Mouse (Mus musculus) thymus, adult 2 months (tissue): ENCODE data around the gene Stra6. TPM values are rescaled to one million over a fixed set of nuclear protein-coding genes. Genes with fewer than 3 reads are reported as not detected.

Experiments used
- DNase-seq: peaks from one replicate; pipeline ENCODE4 v3.0.0; 2021
- H3K27ac ChIP-seq: fragments of 200-500 bp; 2 replicates; pipeline ENCODE4 v1.5.1; 2012; ENCODE audit warnings: low read length, control low read depth; ENCODE audit not compliant: control insufficient read depth, insufficient read depth
- H3K27me3 ChIP-seq: fragments of 200-500 bp; 2 replicates; pipeline ENCODE4 v1.6.1; 2012; ENCODE audit warnings: mild to moderate bottlenecking, low read length, moderate library complexity, mixed read lengths; ENCODE audit not compliant: control insufficient read depth, insufficient read depth
- H3K36me3 ChIP-seq: fragments of 200-500 bp; 2 replicates; pipeline ENCODE4 v1.6.1; 2012; ENCODE audit warnings: mild to moderate bottlenecking, low read length, moderate library complexity; ENCODE audit not compliant: control insufficient read depth, insufficient read depth
- H3K4me1 ChIP-seq: fragments of 200-500 bp; replicated peaks from 2 replicates; pipeline ENCODE4 v1.6.1; 2012; ENCODE audit warnings: low read length; ENCODE audit not compliant: control insufficient read depth, insufficient read depth
- H3K4me3 ChIP-seq: fragments of 200-500 bp; 2 replicates; pipeline ENCODE4 v1.5.1; 2012; ENCODE audit warnings: mild to moderate bottlenecking, low read length, control low read depth, moderate library complexity; ENCODE audit not compliant: control insufficient read depth, insufficient read depth
- CTCF ChIP-seq: fragments of 200-500 bp; IDR thresholded peaks from 2 replicates; pipeline ENCODE4 v1.5.1; 2012; ENCODE audit warnings: mild to moderate bottlenecking, control low read depth, low read length, moderate library complexity, borderline replicate concordance; ENCODE audit not compliant: control insufficient read depth, poor library complexity, insufficient read depth; ENCODE audit errors: extremely low read depth
- POLR2A ChIP-seq: fragments of 200-500 bp; IDR thresholded peaks from 2 replicates; pipeline ENCODE4 v1.6.1; 2012; ENCODE audit warnings: mild to moderate bottlenecking, low read length, control low read depth, moderate library complexity; ENCODE audit not compliant: control insufficient read depth, poor library complexity, insufficient read depth; ENCODE audit errors: extremely low read depth
- WGBS: fragments of 180-500 bp; shearing (Covaris S2); methylation state at CpG from one replicate; pipeline ENCODE4 v1.1.7; 2018; 5-methylcytosine and 5-hydroxymethylcytosine counted together
- polyA plus RNA-seq: library from polyadenylated mRNA; depleted of rRNA; stranded (reverse); fragments of >200 nt; gene quantifications from 2 replicates; pipeline ENCODE4 v1.2.3, GENCODE M21; 2012

Stra6 gene
- polyA plus RNA-seq, 1 experiment: 6.1 TPM

DNA sequence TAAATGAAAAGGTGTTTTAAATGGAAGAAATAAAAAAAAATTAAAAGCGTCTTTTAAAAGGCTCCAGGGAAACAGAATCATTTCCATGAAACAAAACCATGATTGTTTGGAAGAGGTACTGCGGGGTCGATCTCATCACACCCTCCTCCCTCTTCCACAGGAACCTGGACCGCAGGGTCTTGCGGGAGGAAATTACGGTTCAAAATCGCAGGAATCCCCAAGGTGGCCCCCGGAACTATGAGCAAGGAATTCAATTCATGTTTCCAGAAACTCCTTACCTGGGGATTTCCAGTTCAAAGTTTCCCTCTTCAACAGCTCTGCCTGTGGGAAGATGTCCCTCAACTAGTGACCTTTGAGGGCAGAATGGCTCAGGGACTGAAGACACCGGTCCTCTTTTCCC, 50.4 kb downstream of the Stra6 start:
- H3K27me3 ChIP-seq: no peaks in the 10 kb centered on the region; the same call in 1 of the 2 replicates

GRCm38 (mm10) chr9:58115297-58115925, 51.8 kb downstream of the Stra6 start:
- Histone ChIP-seq H3K27ac (no peak overlapping the region), H3K27me3 (no peaks in the 10 kb centered on the region; the same call in 1 of the 2 replicates), H3K36me3 (no peaks in the 10 kb centered on the region), H3K4me3 (no peak overlapping the region), H3K4me1 (peaks cover 48% of the 10 kb centered on the region)
- 74% methylated on average over 7 of the region's 7 CpGs for WGBS
- no peak for TF ChIP-seq CTCF
- TF ChIP-seq POLR2A: no peak
- DNase-seq: no peak

More for the DNA sequence above, 50.4 kb downstream of the Stra6 start:
- 3% methylated on average over 9 of the region's 9 CpGs for WGBS
- TF ChIP-seq POLR2A (no peak), CTCF (no peak)
- DNase-seq: no peak
- H3K27ac ChIP-seq: no peak overlapping the region
- peaks cover 48% of the 10 kb centered on the region for H3K4me1 ChIP-seq
- H3K4me3 ChIP-seq: no peak overlapping the region
- no peaks in the 10 kb centered on the region for H3K36me3 ChIP-seq

GRCm38 (mm10) chr9:58116024-58116651, 52.5 kb downstream of the Stra6 start:
- Histone ChIP-seq H3K27me3 (no peaks in the 10 kb centered on the region; the same call in 1 of the 2 replicates), H3K4me1 (peaks cover 41% of the 10 kb centered on the region), H3K27ac (no peak overlapping the region), H3K36me3 (no peaks in the 10 kb centered on the region), H3K4me3 (no peak overlapping the region)
- TF ChIP-seq CTCF: no peak
- TF ChIP-seq POLR2A: no peak
- no peak for DNase-seq
- 71% methylated on average over 7 of the region's 7 CpGs for WGBS

DNA sequence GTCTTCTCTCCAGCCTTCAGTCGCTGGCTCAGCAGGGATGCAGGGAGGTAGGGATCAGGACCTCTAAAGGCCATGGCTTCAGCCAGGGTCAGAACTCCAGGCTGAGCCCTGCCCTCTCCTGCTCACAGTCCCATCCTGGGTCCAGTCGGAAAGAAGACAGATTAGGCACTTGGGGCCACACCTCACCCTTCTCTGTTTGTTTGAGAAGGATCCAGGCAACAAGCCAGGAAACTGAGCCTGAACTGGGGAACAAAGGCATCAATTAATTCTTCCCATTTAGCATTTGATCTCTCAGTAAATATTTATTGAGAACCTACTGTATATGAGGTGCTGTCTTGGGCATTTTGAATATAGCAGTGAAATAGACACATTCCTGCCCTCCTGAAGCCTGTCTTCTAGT, 55.1 kb downstream of the Stra6 start, which contains the start of gene Ccdc33:
TSS of gene Ccdc33 (minus strand) at position 153 of the 400 bp plus-strand sequence.
- H3K27me3 ChIP-seq: no peaks in the 10 kb centered on the region; the same call in 1 of the 2 replicates
- WGBS: 91% methylated on average over 2 of the region's 2 CpGs
- TF ChIP-seq CTCF (no peak), POLR2A (no peak)
- DNase-seq: no peak
- no peak within 1 kb of the TSS for H3K27ac ChIP-seq
- no peak within 1 kb of the TSS for H3K4me3 ChIP-seq
- H3K4me1 ChIP-seq: peaks cover 22% of the 10 kb centered on the region
- H3K36me3 ChIP-seq: no peaks in the 10 kb centered on the region

- Histone ChIP-seq H3K4me3 (no peak overlapping the region), H3K4me1 (no peaks in the 10 kb centered on the region), H3K27me3 (peaks cover 3% of the 10 kb centered on the region; the same call in 1 of the 2 replicates), H3K36me3 (no peaks in the 10 kb centered on the region), H3K27ac (no peak overlapping the region)
- 83% methylated on average over 3 of the region's 3 CpGs for WGBS
- DNase-seq: no peak
- no peak for TF ChIP-seq CTCF
- no peak for TF ChIP-seq POLR2A
These were observed 61.5 kb downstream of the Stra6 start for GRCm38 (mm10) chr9:58125085-58125484.

DNA sequence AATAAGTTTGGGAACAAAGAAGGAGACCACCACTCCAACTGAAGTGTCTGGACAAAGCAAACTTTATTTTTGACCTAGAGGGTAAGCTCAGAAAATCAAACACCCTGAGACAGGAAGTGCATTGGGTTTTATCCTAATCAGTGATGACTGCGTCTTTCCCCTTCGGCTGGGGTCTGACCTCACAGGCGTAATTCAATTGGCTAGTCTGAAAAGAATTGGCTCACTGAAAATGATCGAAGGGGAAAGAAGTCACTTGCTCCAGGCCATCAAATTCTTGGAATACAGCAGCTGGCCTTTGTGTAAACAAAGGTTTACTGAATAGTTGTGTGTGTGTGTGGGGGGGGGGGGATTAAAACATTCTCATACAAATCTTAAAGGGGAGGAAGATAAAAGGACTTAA, 62.2 kb downstream of the Stra6 start:
- no peak for DNase-seq
- Histone ChIP-seq H3K27ac (no peak overlapping the region), H3K4me3 (no peak overlapping the region), H3K4me1 (no peaks in the 10 kb centered on the region), H3K27me3 (peaks cover 3% of the 10 kb centered on the region; the same call in 1 of the 2 replicates), H3K36me3 (no peaks in the 10 kb centered on the region)
- TF ChIP-seq CTCF: no peak
- no peak for TF ChIP-seq POLR2A
- 66% methylated on average over 4 of the region's 4 CpGs for WGBS

GRCm38 (mm10) chr9:58128926-58129413, 65.4 kb downstream of the Stra6 start:
- peaks cover 10% of the 10 kb centered on the region for H3K4me1 ChIP-seq
- 35% methylated on average over 13 of the region's 13 CpGs for WGBS

More at GRCm38 (mm10) chr9:58128926-58129413, 65.4 kb downstream of the Stra6 start:
- Histone ChIP-seq H3K4me3 (no peak overlapping the region), H3K27me3 (peaks cover 3% of the 10 kb centered on the region; the same call in 1 of the 2 replicates), H3K27ac (no peak overlapping the region), H3K36me3 (no peaks in the 10 kb centered on the region)
- TF ChIP-seq POLR2A: no peak
- TF ChIP-seq CTCF: no peak
- DNase-seq: no peak
